Mouse (Mus musculus) midbrain, embryonic 11.5 days (tissue): Measurements from ENCODE around the gene Iqcm. TPM values are rescaled to one million over a fixed set of nuclear protein-coding genes. Genes with fewer than 3 reads are reported as not detected.

ENCODE experiments used
- ATAC-seq: fragments of 200-750 bp; cut with Nextera tagmentation; 2 replicates; pipeline ENCODE4 v1.8.0; 2017; ENCODE audit warnings: moderate TSS enrichment, moderate library complexity; ENCODE audit not compliant: low FRiP score
- DNase-seq: peaks from one replicate; pipeline ENCODE4 v3.0.0; 2015; ENCODE audit warnings: low spot score; ENCODE audit errors: missing footprints
- H3K27ac ChIP-seq: fragments of 300-500 bp; sonication (generic); 2 replicates; pipeline ENCODE4 v1.5.1; 2014; ENCODE audit warnings: low read depth, low read length
- H3K27me3 ChIP-seq: fragments of 300-500 bp; sonication (generic); 2 replicates; pipeline ENCODE4 v1.6.1; 2014; ENCODE audit warnings: mild to moderate bottlenecking, low read length, moderate library complexity, mixed read lengths; ENCODE audit not compliant: control insufficient read depth, insufficient read depth
- H3K36me3 ChIP-seq: fragments of 300-500 bp; sonication (generic); 2 replicates; pipeline ENCODE4 v1.6.1; 2014; ENCODE audit warnings: mild to moderate bottlenecking, low read length, moderate library complexity, mixed read lengths; ENCODE audit not compliant: control insufficient read depth, insufficient read depth
- H3K4me1 ChIP-seq: fragments of 300-500 bp; sonication (generic); 2 replicates; pipeline ENCODE4 v1.6.1; 2014; ENCODE audit warnings: low read length; ENCODE audit not compliant: control insufficient read depth, insufficient read depth
- H3K4me2 ChIP-seq: fragments of 300-500 bp; sonication (generic); 2 replicates; pipeline ENCODE4 v1.6.1; 2014; ENCODE audit warnings: mild to moderate bottlenecking, moderate library complexity
- H3K4me3 ChIP-seq: fragments of 300-500 bp; sonication (generic); 2 replicates; pipeline ENCODE4 v1.5.1; 2014; ENCODE audit warnings: low read depth, low read length
- H3K9ac ChIP-seq: fragments of 300-500 bp; sonication (generic); 2 replicates; pipeline ENCODE4 v1.6.1; 2014; ENCODE audit warnings: low read length
- H3K9me3 ChIP-seq: fragments of 300-500 bp; sonication (generic); 2 replicates; pipeline ENCODE4 v1.6.1; 2016; ENCODE audit warnings: low read length; ENCODE audit not compliant: control insufficient read depth
- WGBS: fragments of 180-500 bp; shearing (Covaris S2); extraction: QIAGEN DNeasy Blood & Tissue Kit; methylation state at CpG from one replicate; pipeline ENCODE4 v1.1.7; 2014; 5-methylcytosine and 5-hydroxymethylcytosine counted together
- polyA plus RNA-seq: library from polyadenylated mRNA; unstranded; fragments of >200 nt; fragmentation: Nextera tagmentation; extraction: Ambion mirVana; gene quantifications from 2 replicates; pipeline ENCODE4 v1.2.1, GENCODE M21; 2014

Gene Iqcm
- polyA plus RNA-seq, 1 experiment from 2014 or later, result not detected

GRCm38 (mm10) chr8:75642958-75643357, 194.5 kb downstream of the Iqcm start:
- WGBS, result 92% methylated on average over 3 of the region's 3 CpGs
- DNase-seq (peak; percentile 59), ATAC-seq (no peak)
- no peak overlapping the region for H3K4me2 ChIP-seq
- H3K27ac ChIP-seq, result no peak overlapping the region
- H3K36me3 ChIP-seq, result no peaks in the 10 kb centered on the region
- no peaks in the 10 kb centered on the region for H3K27me3 ChIP-seq
- no peak overlapping the region for H3K9ac ChIP-seq
- H3K4me3 ChIP-seq, result no peak overlapping the region
- no peaks in the 10 kb centered on the region for H3K9me3 ChIP-seq
- no peaks in the 10 kb centered on the region for H3K4me1 ChIP-seq

- DNase-seq (no peak), ATAC-seq (no peak)
Observed at GRCm38 (mm10) chr8:75659287-75659686, 210.8 kb downstream of the Iqcm start.

GRCm38 (mm10) chr8:75746561-75746960, 298.1 kb downstream of the Iqcm start:
- ATAC-seq (no peak), DNase-seq (no peak)
- Histone ChIP-seq H3K36me3 (no peaks in the 10 kb centered on the region), H3K27ac (no peak overlapping the region), H3K4me3 (no peak overlapping the region), H3K4me1 (no peaks in the 10 kb centered on the region), H3K9me3 (no peaks in the 10 kb centered on the region), H3K4me2 (no peak overlapping the region), H3K9ac (no peak overlapping the region), H3K27me3 (no peaks in the 10 kb centered on the region)
- 81% methylated on average over 3 of the region's 3 CpGs for WGBS

More at GRCm38 (mm10) chr8:75659287-75659686, 210.8 kb downstream of the Iqcm start:
- WGBS, result 88% methylated on average over 6 of the region's 6 CpGs
- Histone ChIP-seq H3K27ac (no peak overlapping the region), H3K9me3 (no peaks in the 10 kb centered on the region), H3K4me3 (no peak overlapping the region), H3K9ac (no peak overlapping the region), H3K4me1 (no peaks in the 10 kb centered on the region), H3K27me3 (no peaks in the 10 kb centered on the region), H3K4me2 (no peak overlapping the region), H3K36me3 (no peaks in the 10 kb centered on the region)

- no peaks in the 10 kb centered on the region for H3K4me1 ChIP-seq
- no peak overlapping the region for H3K4me2 ChIP-seq
- H3K27me3 ChIP-seq, result no peaks in the 10 kb centered on the region
- H3K9ac ChIP-seq, result no peak overlapping the region
- ATAC-seq, result no peak
- no peak overlapping the region for H3K4me3 ChIP-seq
- H3K9me3 ChIP-seq, result peaks cover 3% of the 10 kb centered on the region; the same call in 1 of the 2 replicates
- H3K27ac ChIP-seq, result no peak overlapping the region
- no peak for DNase-seq
- no peaks in the 10 kb centered on the region for H3K36me3 ChIP-seq
Observed at GRCm38 (mm10) chr8:75755596-75755995, 307.1 kb downstream of the Iqcm start.

- WGBS, result 82% methylated on average over 4 of the region's 4 CpGs
- Histone ChIP-seq H3K27ac (no peak overlapping the region), H3K9ac (no peak overlapping the region), H3K4me3 (no peak overlapping the region), H3K27me3 (no peaks in the 10 kb centered on the region), H3K36me3 (no peaks in the 10 kb centered on the region), H3K4me1 (no peaks in the 10 kb centered on the region), H3K9me3 (no peaks in the 10 kb centered on the region), H3K4me2 (no peak overlapping the region)
- DNase-seq (no peak), ATAC-seq (no peak)
Observed at GRCm38 (mm10) chr8:75828468-75829132, 380.1 kb downstream of the Iqcm start.

- 86% methylated on average over 2 of the region's 2 CpGs for WGBS
- Histone ChIP-seq H3K4me1 (no peaks in the 10 kb centered on the region), H3K36me3 (no peaks in the 10 kb centered on the region), H3K27ac (no peak overlapping the region), H3K4me2 (no peak overlapping the region), H3K4me3 (no peak overlapping the region), H3K9ac (no peak overlapping the region), H3K27me3 (no peaks in the 10 kb centered on the region), H3K9me3 (no peaks in the 10 kb centered on the region)
- no peak for DNase-seq
- ATAC-seq, result no peak
Observed at GRCm38 (mm10) chr8:75835245-75835644, 386.8 kb downstream of the Iqcm start.

GRCm38 (mm10) chr8:75917603-75918344, 469.3 kb downstream of the Iqcm start:
- 63% methylated on average over 15 of the region's 15 CpGs for WGBS
- Histone ChIP-seq H3K27me3 (no peaks in the 10 kb centered on the region), H3K4me2 (no peak overlapping the region), H3K9me3 (no peaks in the 10 kb centered on the region), H3K36me3 (no peaks in the 10 kb centered on the region), H3K9ac (no peak overlapping the region), H3K4me1 (no peaks in the 10 kb centered on the region), H3K27ac (no peak overlapping the region), H3K4me3 (no peak overlapping the region)
- DNase-seq (no peak), ATAC-seq (peak; percentile 71; the same call in 1 of the 2 replicates)

- H3K36me3 ChIP-seq, result no peaks in the 10 kb centered on the region
- no peak overlapping the region for H3K4me2 ChIP-seq
- DNase-seq (no peak), ATAC-seq (no peak)
- H3K4me3 ChIP-seq, result no peak overlapping the region
- H3K9ac ChIP-seq, result no peak overlapping the region
- H3K27me3 ChIP-seq, result no peaks in the 10 kb centered on the region
- 62% methylated on average over 1 of the region's 1 CpGs for WGBS
- H3K27ac ChIP-seq, result no peak overlapping the region
- H3K4me1 ChIP-seq, result no peaks in the 10 kb centered on the region
- H3K9me3 ChIP-seq, result no peaks in the 10 kb centered on the region
Observed at GRCm38 (mm10) chr8:75949166-75949565, 500.7 kb downstream of the Iqcm start.

GRCm38 (mm10) chr8:75956016-75956415, 507.5 kb downstream of the Iqcm start:
- DNase-seq (no peak), ATAC-seq (peak; percentile 81; the same call in 1 of the 2 replicates)
- 84% methylated on average over 2 of the region's 2 CpGs for WGBS
- H3K4me2 ChIP-seq, result no peak overlapping the region
- H3K4me1 ChIP-seq, result no peaks in the 10 kb centered on the region
- H3K4me3 ChIP-seq, result no peak overlapping the region
- H3K27me3 ChIP-seq, result no peaks in the 10 kb centered on the region
- no peaks in the 10 kb centered on the region for H3K36me3 ChIP-seq
- H3K9me3 ChIP-seq, result no peaks in the 10 kb centered on the region
- no peak overlapping the region for H3K9ac ChIP-seq
- no peak overlapping the region for H3K27ac ChIP-seq
